Mouse (Mus musculus): Measurements from ENCODE around the gene Tomm22.

The Tomm22 gene

DNA sequence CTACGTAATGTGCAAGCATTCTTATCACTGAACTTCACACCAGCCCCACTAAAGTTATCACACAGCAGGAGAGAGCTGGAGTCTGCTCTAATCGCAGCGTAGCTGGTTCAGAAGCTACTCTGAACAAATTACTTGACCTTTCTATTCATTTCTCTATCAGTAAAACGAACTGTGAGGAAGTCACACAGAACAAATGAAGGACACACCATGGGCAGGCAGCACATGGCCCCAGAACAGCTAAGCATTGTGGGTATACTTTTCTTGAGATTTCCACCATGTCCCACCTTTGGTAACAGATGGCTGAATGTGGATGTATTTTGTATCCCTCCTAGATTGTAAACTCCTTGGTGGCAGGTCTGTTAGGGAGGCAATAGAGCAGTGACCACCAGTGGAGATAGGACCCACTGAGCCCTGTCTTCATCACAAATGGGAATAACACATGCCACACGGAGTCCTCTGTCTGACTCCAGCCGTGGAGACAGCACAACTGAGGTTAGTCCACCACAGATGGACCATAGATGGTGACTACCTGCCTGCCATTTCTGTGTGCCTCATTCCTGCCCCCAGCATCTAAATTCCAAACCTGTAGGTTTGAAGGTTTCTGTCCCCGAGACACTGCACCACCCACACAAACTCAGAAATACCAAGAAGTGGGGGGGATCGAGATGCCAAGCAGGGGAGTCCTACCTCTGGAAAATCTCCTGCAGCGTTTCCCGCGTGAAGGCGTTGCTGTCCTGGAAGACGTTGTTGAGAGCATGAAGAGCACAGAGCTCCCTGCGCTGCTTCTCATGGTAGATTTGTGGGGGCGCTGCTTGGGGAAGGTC, 15.6 kb downstream of the Tomm22 start:
- no peak for DNase-seq (ENCODE audit: low spot score)

GRCm38 (mm10) chr15:79687175-79687574, 16.5 kb downstream of the Tomm22 start:
- DNase-seq (ENCODE audit: low spot score) = no peak

DNA sequence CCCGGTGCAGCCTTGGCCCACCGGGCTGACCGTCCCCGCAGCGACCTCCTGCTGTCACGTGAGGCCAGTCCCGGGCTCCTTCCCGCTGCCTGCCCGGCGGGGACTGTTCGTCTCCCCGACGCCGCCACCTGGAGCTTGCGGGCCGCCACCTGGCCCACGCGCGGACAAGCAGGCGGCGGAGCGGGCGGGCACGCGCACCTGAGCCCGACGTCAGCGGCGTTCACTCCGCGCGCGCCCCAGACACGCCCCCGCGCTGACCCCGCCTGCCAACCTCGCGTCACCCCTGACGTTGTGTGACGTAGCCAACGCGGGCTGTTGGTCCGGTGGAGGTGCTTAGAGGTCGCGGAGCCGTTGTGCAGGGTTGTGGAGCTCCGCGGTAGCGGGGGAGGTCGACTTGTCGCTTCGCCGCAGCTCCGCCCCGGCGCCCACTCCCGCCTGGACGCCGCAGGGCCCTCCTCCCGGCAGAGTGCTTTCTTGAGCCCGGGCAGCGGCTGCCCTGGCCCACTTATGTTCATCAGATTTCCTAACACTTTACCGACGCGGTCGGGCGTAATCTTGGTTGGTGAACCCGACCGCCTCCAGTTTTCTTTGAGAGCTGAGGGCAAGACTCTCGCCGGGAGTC, 17.1 kb downstream of the Tomm22 start, which contains the start of gene Josd1:
Josd1 (minus strand) TSS at position 274 of the 622 bp plus-strand sequence.
- DNase-seq (ENCODE audit: low spot score) = peak; percentile 95

DNA sequence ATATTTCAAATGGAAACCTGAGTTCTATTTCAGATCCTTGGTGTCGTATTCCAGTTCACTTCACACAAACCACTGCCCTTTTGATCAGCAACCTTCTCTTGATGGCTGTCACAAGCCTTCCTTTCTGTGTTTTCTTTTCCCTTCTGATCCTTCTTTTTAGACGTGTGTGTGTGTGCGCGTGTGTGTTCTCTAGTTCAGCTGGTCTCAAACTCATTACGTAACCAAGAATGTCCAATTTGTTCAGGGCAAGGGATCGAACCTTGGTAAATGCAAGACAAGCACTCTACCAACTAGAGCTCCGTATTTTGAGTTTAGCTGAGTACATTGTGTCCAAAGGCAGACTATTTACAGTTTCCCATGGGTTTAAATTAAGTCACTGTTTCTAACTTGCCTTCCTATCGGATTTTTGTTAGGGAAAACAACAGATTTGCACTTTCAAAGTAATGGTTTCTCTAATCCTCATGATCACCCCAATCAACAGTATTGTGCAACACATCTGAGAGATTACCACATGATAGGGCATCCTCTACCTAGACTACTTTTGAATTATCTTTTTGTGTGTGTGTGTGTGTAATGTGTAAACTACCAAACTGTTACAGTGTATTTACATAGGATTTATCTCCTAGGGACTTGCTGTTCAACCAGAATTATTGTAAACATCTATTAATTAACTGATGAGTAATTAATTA, 17.8 kb downstream of the Tomm22 start:
- no peak for DNase-seq (ENCODE audit: low spot score)

DNA sequence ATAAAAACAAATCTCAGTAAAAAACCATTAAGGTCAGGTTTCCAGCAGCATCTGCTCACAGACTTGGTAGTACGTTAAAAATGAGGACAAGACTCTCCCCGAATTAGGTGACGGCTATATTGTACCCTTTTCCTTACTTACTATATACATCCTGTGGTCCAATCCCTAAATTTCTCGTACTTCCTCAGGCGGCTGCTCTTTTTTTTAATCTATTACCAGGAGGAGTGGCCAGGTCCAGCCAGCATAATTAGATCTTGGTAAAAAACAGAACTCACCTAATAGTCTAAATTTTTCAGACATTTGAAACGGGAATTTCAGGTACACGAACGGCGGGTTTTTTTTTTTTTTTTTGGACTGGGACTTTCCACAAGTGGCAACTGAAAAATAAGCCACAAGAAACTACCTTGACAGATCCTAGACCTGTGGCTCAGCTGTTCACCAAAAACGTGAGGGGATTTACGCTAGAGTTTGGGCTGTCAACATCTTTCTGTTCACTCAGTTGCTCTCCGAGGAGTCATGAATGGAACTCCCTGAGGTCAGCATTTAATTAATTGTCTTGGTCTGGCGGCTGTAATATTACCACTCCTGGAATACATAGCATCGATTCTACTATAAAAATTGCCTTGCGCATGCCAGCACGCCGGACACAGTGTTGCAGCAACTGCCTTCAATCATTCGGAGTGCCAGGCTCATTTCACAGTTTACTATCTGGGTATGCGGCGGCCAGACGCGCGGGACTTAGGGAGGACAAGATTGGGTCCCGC, 19.2 kb downstream of the Tomm22 start:
- no peak for DNase-seq (ENCODE audit: low spot score)

DNA sequence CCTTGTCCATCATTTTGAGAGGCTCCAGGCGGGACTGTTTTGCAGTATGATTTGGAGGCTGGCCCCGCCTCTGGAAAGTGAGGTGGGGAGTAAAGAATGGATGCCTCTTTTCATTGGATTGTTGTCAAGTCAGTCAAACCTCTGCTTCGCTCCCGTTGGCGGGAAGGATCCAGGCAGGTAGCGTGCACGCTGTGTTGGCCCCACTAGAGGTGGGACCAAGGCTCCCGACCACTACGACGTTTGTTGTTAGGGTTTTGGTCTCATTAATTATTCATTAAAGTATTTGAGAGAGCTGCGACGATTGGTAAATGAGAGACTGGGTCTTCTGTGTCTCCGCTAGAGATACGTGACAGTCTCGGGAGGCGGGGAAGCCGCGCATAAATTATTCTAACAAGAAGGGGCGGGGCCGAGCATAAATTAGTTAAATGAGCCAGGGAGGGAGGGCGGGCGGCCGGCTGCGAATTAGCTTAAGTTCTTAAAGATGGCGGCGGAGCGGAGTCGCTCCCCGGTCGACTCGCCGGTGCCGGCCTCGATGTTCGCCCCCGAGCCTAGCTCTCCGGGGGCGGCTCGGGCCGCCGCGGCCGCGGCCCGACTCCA, 19.9 kb downstream of the Tomm22 start, which contains the start of gene Gtpbp1:
Gtpbp1 (plus strand) TSS at position 420 of the 597 bp plus-strand sequence.
- DNase-seq (ENCODE audit: low spot score) = peak; percentile 99

DNA sequence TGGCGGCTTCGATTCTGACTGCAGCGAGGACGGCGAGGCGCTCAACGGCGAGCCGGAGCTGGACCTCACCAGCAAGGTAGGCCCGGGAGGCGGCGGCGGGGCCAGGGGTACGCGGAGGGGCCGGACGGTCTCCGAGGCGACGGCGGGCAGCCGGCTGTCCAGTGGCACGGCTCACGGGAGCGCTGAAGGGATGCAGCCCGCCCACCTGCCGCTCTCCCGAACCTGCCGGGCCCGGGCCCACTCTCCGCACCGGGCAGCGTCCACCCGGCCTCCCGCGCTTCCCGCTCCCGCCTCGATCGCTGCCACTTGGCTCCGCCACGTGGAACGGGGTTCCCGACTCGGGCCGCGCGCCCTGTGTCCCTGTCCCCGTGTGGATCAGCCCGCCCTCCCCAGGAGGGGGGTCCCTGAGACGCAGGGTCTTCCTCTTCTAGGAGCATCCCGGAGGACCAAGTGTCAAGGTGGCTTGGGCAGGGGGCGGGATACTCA, 20.4 kb downstream of the Tomm22 start:
- DNase-seq (ENCODE audit: low spot score) = no peak

DNA sequence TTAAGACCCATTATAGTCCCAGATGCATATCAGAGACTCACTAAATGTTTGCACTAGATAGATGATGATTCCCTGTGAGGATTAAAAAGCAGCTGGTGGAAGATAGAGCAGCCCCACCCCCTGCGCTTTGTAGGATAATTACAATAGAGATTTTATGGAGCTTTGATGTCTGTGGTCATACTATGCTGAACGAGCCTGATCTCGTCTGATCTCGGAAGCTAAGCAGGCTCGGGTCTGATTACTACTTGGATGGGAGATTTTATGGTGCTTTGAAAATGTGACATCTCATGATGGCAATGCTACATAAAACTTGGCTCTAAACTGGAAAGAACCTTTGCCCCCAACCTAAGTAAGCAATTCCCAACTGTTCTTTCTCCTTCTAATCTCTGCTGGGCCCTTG, 21.7 kb downstream of the Tomm22 start:
- no peak for DNase-seq (ENCODE audit: low spot score)

- no peak for DNase-seq (ENCODE audit: low spot score)
These were observed 23.1 kb downstream of the Tomm22 start for GRCm38 (mm10) chr15:79693740-79694139.

GRCm38 (mm10) chr15:79694512-79694911, 23.9 kb downstream of the Tomm22 start:
- no peak for DNase-seq (ENCODE audit: low spot score)

GRCm38 (mm10) chr15:79695516-79695915, 24.9 kb downstream of the Tomm22 start:
- no peak for DNase-seq (ENCODE audit: low spot score)

DNA sequence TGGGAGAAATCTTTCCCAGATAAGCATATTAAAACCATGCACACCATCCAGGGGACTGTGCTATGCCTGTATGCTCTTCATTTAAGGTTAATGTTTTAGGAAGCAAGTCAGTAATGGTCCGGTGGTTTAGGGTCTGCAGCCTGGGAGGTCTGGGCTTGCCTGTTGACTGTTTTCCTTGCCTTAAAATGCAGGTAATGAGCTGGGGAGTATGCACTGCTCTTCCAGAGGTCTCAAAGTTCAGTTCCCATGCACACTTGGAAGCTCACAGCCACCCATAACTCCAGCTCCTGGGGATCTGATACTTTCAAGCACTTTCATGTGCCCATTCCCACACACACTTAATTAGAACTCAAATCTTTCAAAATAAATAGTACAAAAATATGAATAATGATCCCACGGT, 25.8 kb downstream of the Tomm22 start:
- no peak for DNase-seq (ENCODE audit: low spot score)

GRCm38 (mm10) chr15:79697011-79697410, 26.4 kb downstream of the Tomm22 start:
- no peak for DNase-seq (ENCODE audit: low spot score)

DNA sequence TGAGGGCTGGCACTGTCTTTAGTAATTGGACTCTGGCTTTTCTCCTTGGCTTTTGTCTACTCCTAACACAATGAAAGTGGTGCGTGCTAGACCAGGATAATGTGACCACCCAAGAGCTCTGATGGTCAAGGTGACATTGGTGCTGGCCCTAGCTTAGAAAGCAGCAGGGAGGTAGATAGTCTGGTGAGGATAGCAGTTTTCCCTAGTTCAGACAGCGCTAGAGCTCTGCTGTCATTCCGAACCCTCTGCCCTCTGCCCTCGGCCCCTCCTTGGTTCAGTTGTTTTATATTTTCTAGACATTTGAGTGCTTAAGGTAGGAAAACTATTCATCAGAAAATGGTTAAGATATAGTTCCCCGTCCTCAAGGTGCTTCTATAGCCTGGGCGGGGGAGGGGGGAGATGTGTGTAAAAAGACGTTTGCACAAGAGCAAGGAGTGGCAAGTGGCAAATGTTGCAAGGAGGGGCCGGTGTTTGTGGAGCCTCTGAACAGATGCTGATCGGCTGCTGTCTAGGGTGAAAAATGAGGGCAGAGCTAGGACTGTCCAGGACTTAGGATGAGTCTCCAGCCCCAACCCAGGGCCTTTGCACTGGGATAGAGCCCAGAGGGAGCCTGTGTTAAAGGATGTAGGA, 27.0 kb downstream of the Tomm22 start:
- no peak for DNase-seq (ENCODE audit: low spot score)

- no peak for DNase-seq (ENCODE audit: low spot score)
These were observed 36.0 kb downstream of the Tomm22 start for GRCm38 (mm10) chr15:79706603-79707214.

DNA sequence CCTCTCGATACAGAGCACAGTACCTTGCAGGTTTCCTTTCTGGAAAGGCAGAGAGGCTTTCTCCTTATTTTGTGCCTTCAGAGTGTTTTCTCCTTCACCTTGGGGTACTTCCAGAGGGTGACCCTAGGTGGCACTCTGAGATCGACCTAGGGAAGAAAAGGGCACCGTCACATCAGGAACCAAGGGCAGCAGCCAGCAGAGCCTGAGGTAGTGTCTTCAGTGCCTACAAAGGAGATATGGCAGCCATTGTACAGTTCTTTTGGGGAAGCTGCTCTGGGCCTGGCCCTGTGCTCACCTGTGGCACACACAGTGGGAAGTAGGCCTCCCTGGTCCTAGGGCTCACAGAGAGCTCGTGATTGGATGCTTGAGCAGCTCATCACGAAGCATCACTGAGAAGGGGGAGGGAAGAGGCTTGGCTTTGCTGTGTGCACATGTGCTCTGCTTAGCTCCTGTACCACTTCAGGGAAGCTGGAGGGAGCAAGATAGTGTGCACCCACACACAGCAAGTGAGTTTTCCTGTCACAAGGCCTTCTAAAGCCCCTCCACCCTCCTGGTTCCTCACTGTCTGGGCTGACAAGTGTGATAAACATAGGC, 37.7 kb downstream of the Tomm22 start:
- no peak for DNase-seq (ENCODE audit: low spot score)

DNA sequence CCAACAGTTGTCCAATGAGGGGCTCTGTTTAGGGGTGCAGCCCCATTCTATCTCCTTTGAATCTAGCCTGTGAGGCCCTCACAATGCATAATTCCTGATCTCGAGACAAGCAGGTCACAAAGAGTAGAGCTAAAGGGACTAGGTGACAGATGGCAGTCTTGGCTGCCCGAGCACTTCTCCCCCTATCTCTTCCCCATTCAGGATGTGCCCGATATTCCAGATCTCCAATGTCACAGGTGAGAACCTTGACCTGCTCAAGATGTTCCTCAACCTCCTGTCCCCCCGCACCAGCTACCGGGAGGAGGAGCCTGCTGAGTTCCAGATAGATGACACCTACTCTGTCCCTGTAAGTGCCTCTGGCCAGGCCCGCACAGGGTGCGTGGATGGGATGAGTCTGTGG, 45.0 kb downstream of the Tomm22 start:
- no peak for DNase-seq (ENCODE audit: low spot score)

- DNase-seq (ENCODE audit: low spot score) = no peak
These were observed 46.0 kb downstream of the Tomm22 start for GRCm38 (mm10) chr15:79716710-79717109.

DNA sequence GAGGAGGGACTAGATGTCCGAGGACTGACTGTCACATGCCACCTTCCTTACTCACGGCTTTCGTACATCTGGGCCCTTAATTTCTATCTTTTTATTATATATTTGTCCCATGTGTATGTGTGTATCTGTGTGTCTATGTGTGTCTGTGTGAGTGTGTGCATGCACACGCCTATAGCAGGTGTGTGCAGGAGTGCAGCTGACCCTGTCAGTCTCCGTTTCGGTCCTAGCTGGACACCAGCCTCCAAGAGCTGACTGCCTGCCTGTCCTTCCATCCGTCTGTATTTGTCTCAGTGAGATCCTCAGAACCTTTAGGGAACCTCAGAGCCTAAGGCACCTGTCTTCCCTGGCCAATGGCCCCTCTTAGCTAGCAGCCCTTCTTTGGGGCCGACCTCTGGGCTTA, 49.6 kb downstream of the Tomm22 start:
- DNase-seq (ENCODE audit: low spot score) = no peak

DNA sequence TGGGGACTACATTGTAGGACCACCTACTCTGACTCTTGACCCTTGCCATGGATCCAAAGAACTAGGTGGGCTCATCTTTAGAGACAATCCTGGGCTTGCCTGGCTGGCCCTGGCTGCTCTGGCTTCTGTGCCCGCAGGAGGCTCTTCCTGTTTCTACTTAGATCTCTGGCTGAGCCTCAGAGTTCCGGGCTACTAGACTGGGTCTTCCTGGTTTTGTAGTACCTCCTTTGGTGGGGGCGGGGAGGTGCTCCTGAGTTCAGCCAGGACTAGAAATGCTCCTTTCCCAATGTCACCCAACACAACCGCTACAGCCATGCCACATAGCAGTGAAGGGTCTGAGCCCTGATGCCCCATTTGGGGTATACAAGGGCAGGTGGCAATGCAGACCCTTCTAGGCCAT, 50.1 kb downstream of the Tomm22 start:
- DNase-seq (ENCODE audit: low spot score) = peak; percentile 45

Data from layer of hippocampus, adult 11-12 months (tissue).